Mouse (Mus musculus) hindbrain, postnatal 0 days (tissue): ENCODE measurements at regions not wholly inside any gene's neighbourhood (a gene's known extent, or its start where the extent isn't known, plus 50 kb on each side); places are given as distances from the start of the nearest gene placed in this dataset.

Experiments
- ATAC-seq: fragments of 200-750 bp; cut with Nextera tagmentation; 2 replicates; pipeline ENCODE4 v1.8.0; 2017; ENCODE audit warnings: mild to moderate bottlenecking, moderate TSS enrichment, moderate library complexity
- DNase-seq: peaks from one replicate; pipeline ENCODE4 v3.0.0-alpha.2; 2015; ENCODE audit warnings: low spot score
- H3K27ac ChIP-seq: fragments of 300-500 bp; sonication (generic); 2 replicates; pipeline ENCODE4 v1.5.1; 2014; ENCODE audit warnings: mild to moderate bottlenecking
- H3K27me3 ChIP-seq: fragments of 300-500 bp; sonication (generic); 2 replicates; pipeline ENCODE4 v1.6.1; 2014; ENCODE audit warnings: low read length, mixed read lengths; ENCODE audit not compliant: insufficient read depth
- H3K36me3 ChIP-seq: fragments of 300-500 bp; sonication (generic); 2 replicates; pipeline ENCODE4 v1.6.1; 2014; ENCODE audit warnings: low read length, mixed read lengths; ENCODE audit not compliant: insufficient read depth
- H3K4me1 ChIP-seq: fragments of 300-500 bp; sonication (generic); 2 replicates; pipeline ENCODE4 v1.6.1; 2014; ENCODE audit warnings: antibody characterized with exemption, low read length, mixed read lengths; ENCODE audit not compliant: insufficient read depth
- H3K4me2 ChIP-seq: fragments of 300-500 bp; sonication (generic); 2 replicates; pipeline ENCODE4 v1.6.1; 2014; ENCODE audit warnings: low read depth, mild to moderate bottlenecking, low read length, moderate library complexity, mixed read lengths
- H3K4me3 ChIP-seq: fragments of 300-500 bp; sonication (generic); 2 replicates; pipeline ENCODE4 v1.5.1; 2014; ENCODE audit warnings: low read length
- H3K9ac ChIP-seq: fragments of 300-500 bp; sonication (generic); replicated peaks from 2 replicates; pipeline ENCODE4 v1.6.1; 2014; ENCODE audit warnings: mild to moderate bottlenecking, low read length, moderate library complexity, mixed read lengths
- H3K9me3 ChIP-seq: fragments of 300-500 bp; sonication (generic); 2 replicates; pipeline ENCODE4 v1.6.1; 2016; ENCODE audit warnings: low read length, mixed read lengths
- CTCF ChIP-seq: IDR thresholded peaks from 2 replicates; pipeline ENCODE4 v1.5.1; 2016; ENCODE audit warnings: antibody characterized with exemption, control low read depth, low read depth
- WGBS: fragments of 180-500 bp; shearing (Covaris S2); extraction: QIAGEN DNeasy Blood & Tissue Kit; methylation state at CpG from one replicate; pipeline ENCODE4 v1.1.7; 2014; 5-methylcytosine and 5-hydroxymethylcytosine counted together

GRCm38 (mm10) chrX:47726285-47726684 is 166.5 kb downstream of the Smarca1 start:
- Histone ChIP-seq H3K4me2 (no peak overlapping the region), H3K4me3 (no peak overlapping the region), H3K27ac (no peak overlapping the region), H3K36me3 (no peaks in the 10 kb centered on the region), H3K27me3 (no peaks in the 10 kb centered on the region), H3K4me1 (no peaks in the 10 kb centered on the region), H3K9me3 (no peaks in the 10 kb centered on the region), H3K9ac (no peak overlapping the region)
- ATAC-seq, result no peak
- TF ChIP-seq CTCF, result no peak
- no peak for DNase-seq
- 82% methylated on average over 2 of the region's 2 CpGs for WGBS

GRCm38 (mm10) chrX:47703080-47703479 is 189.7 kb downstream of the Smarca1 start:
- no peaks in the 10 kb centered on the region for H3K36me3 ChIP-seq
- no peaks in the 10 kb centered on the region for H3K9me3 ChIP-seq
- H3K27me3 ChIP-seq, result no peaks in the 10 kb centered on the region
- peak; percentile 25 for TF ChIP-seq CTCF
- no peak overlapping the region for H3K9ac ChIP-seq
- no peak overlapping the region for H3K27ac ChIP-seq
- H3K4me1 ChIP-seq, result no peaks in the 10 kb centered on the region
- no peak for ATAC-seq
- no peak overlapping the region for H3K4me2 ChIP-seq
- peak; percentile 5 for DNase-seq
- no peak overlapping the region for H3K4me3 ChIP-seq

- H3K9me3 ChIP-seq, result no peaks in the 10 kb centered on the region
- no peak overlapping the region for H3K27ac ChIP-seq
- ATAC-seq (no peak), DNase-seq (no peak)
- no peak overlapping the region for H3K4me3 ChIP-seq
- H3K4me1 ChIP-seq, result no peaks in the 10 kb centered on the region
- no peaks in the 10 kb centered on the region for H3K36me3 ChIP-seq
- H3K9ac ChIP-seq, result no peak overlapping the region
- TF ChIP-seq CTCF, result no peak
- H3K4me2 ChIP-seq, result no peak overlapping the region
- no peaks in the 10 kb centered on the region for H3K27me3 ChIP-seq
Observed at GRCm38 (mm10) chrX:47668778-47669177, 224.0 kb downstream of the Smarca1 start.

GRCm38 (mm10) chrX:47646523-47646922 is 246.3 kb downstream of the Smarca1 start:
- WGBS, result 48% methylated on average over 2 of the region's 2 CpGs
- no peak overlapping the region for H3K4me2 ChIP-seq
- no peak overlapping the region for H3K4me3 ChIP-seq
- TF ChIP-seq CTCF, result no peak
- no peak overlapping the region for H3K27ac ChIP-seq
- no peaks in the 10 kb centered on the region for H3K36me3 ChIP-seq
- H3K9me3 ChIP-seq, result no peaks in the 10 kb centered on the region
- ATAC-seq (no peak), DNase-seq (no peak)
- H3K9ac ChIP-seq, result no peak overlapping the region
- H3K4me1 ChIP-seq, result no peaks in the 10 kb centered on the region
- H3K27me3 ChIP-seq, result no peaks in the 10 kb centered on the region

GRCm38 (mm10) chrX:47641191-47641590 is 251.6 kb downstream of the Smarca1 start:
- H3K9me3 ChIP-seq, result no peaks in the 10 kb centered on the region
- H3K27me3 ChIP-seq, result no peaks in the 10 kb centered on the region
- no peak for ATAC-seq
- no peak overlapping the region for H3K27ac ChIP-seq
- H3K36me3 ChIP-seq, result no peaks in the 10 kb centered on the region
- WGBS, result 60% methylated on average over 2 of the region's 2 CpGs
- no peak for TF ChIP-seq CTCF
- no peak overlapping the region for H3K9ac ChIP-seq
- DNase-seq, result no peak
- H3K4me2 ChIP-seq, result no peak overlapping the region
- no peaks in the 10 kb centered on the region for H3K4me1 ChIP-seq
- H3K4me3 ChIP-seq, result no peak overlapping the region

GRCm38 (mm10) chrX:47638831-47639316 is 253.9 kb downstream of the Smarca1 start:
- Histone ChIP-seq H3K4me1 (no peaks in the 10 kb centered on the region), H3K4me3 (no peak overlapping the region), H3K27me3 (no peaks in the 10 kb centered on the region), H3K4me2 (no peak overlapping the region), H3K36me3 (no peaks in the 10 kb centered on the region), H3K9ac (no peak overlapping the region), H3K9me3 (no peaks in the 10 kb centered on the region), H3K27ac (no peak overlapping the region)
- DNase-seq (no peak), ATAC-seq (no peak)
- TF ChIP-seq CTCF, result no peak
- 70% methylated on average over 1 of the region's 1 CpGs for WGBS

GRCm38 (mm10) chrX:47622881-47623613 is 269.7 kb downstream of the Smarca1 start:
- 88% methylated on average over 4 of the region's 4 CpGs for WGBS
- Histone ChIP-seq H3K4me2 (no peak overlapping the region), H3K4me3 (no peak overlapping the region), H3K9ac (no peak overlapping the region), H3K4me1 (no peaks in the 10 kb centered on the region), H3K36me3 (no peaks in the 10 kb centered on the region), H3K9me3 (no peaks in the 10 kb centered on the region), H3K27ac (no peak overlapping the region), H3K27me3 (no peaks in the 10 kb centered on the region)
- DNase-seq (no peak), ATAC-seq (no peak)
- no peak for TF ChIP-seq CTCF
